Mouse (Mus musculus) stomach, postnatal 0 days (tissue): ENCODE results near the gene Negr1. TPM values are rescaled to one million over a fixed set of nuclear protein-coding genes. Genes with fewer than 3 reads are reported as not detected.

Experiments
- ATAC-seq: fragments of 200-750 bp; cut with Nextera tagmentation; 2 replicates; pipeline ENCODE4 v1.8.0; 2017; ENCODE audit not compliant: low FRiP score, low TSS enrichment
- DNase-seq: peaks from one replicate; pipeline ENCODE4 v3.0.0-alpha.2; 2016; ENCODE audit warnings: low spot score
- H3K27ac ChIP-seq: fragments of 300-500 bp; sonication (generic); replicated peaks from 2 replicates; pipeline ENCODE4 v1.5.1; 2014; ENCODE audit warnings: mild to moderate bottlenecking, control low read depth
- H3K27me3 ChIP-seq: fragments of 300-500 bp; sonication (generic); 2 replicates; pipeline ENCODE4 v1.6.1; 2014; ENCODE audit warnings: low read length; ENCODE audit not compliant: control insufficient read depth, insufficient read depth
- H3K36me3 ChIP-seq: fragments of 300-500 bp; sonication (generic); 2 replicates; pipeline ENCODE4 v1.6.1; 2014; ENCODE audit warnings: low read length, mixed read lengths; ENCODE audit not compliant: control insufficient read depth, insufficient read depth
- H3K4me1 ChIP-seq: fragments of 300-500 bp; sonication (generic); replicated peaks from 2 replicates; pipeline ENCODE4 v1.6.1; 2014; ENCODE audit warnings: antibody characterized with exemption; ENCODE audit not compliant: control insufficient read depth, insufficient read depth
- H3K4me2 ChIP-seq: fragments of 300-500 bp; sonication (generic); replicated peaks from 2 replicates; pipeline ENCODE4 v1.6.1; 2014; ENCODE audit warnings: low read depth, mild to moderate bottlenecking, control low read depth, moderate library complexity
- H3K4me3 ChIP-seq: fragments of 300-500 bp; sonication (generic); 2 replicates; pipeline ENCODE4 v1.5.1; 2014; ENCODE audit warnings: low read depth, low read length, control low read depth
- H3K9ac ChIP-seq: fragments of 300-500 bp; sonication (generic); 2 replicates; pipeline ENCODE4 v1.6.1; 2014; ENCODE audit warnings: mild to moderate bottlenecking, low read length, control low read depth, mixed read lengths
- H3K9me3 ChIP-seq: fragments of 300-500 bp; sonication (generic); 2 replicates; pipeline ENCODE4 v1.6.1; 2016; ENCODE audit warnings: low read length; ENCODE audit not compliant: control insufficient read depth
- CTCF ChIP-seq: IDR thresholded peaks from 2 replicates; pipeline ENCODE4 v1.5.1; 2016; ENCODE audit warnings: antibody characterized with exemption, low read depth, mild to moderate bottlenecking, moderate library complexity
- EP300 ChIP-seq: optimal IDR thresholded peaks from 2 replicates; pipeline ENCODE3; 2016; ENCODE audit warnings: antibody characterized with exemption
- WGBS: fragments of 180-500 bp; shearing (Covaris S2); extraction: QIAGEN DNeasy Blood & Tissue Kit; methylation state at CpG from one replicate; pipeline ENCODE4 v1.1.7; 2014; 5-methylcytosine and 5-hydroxymethylcytosine counted together
- polyA plus RNA-seq: library from polyadenylated mRNA; unstranded; fragments of >200 nt; fragmentation: Nextera tagmentation; extraction: Ambion mirVana; gene quantifications from 2 replicates; pipeline ENCODE4 v1.2.1, GENCODE M21; 2015

The Negr1 gene
- polyA plus RNA-seq, 1 experiment from 2014 or later, result 1.5 TPM

- no peak overlapping the region for H3K9ac ChIP-seq
- TF ChIP-seq EP300 (no peak), CTCF (no peak)
- H3K4me3 ChIP-seq, result peak overlapping the region; percentile 42
- peak; percentile 87 for ATAC-seq
- H3K4me1 ChIP-seq, result peaks cover 3% of the 10 kb centered on the region; the same call in 1 of the 2 replicates
- H3K36me3 ChIP-seq, result no peaks in the 10 kb centered on the region
- 0 out of 2 replicates have a peak overlapping the region, but pooled peaks have one; percentile 24 for H3K27ac ChIP-seq
- 1% methylated on average over 26 of the region's 27 CpGs for WGBS
- H3K9me3 ChIP-seq, result no peaks in the 10 kb centered on the region
- H3K4me2 ChIP-seq, result peak overlapping the region; percentile 60
- DNase-seq, result peak; percentile 66
- H3K27me3 ChIP-seq, result 0 out of 2 replicates have a peak, but pooled peaks cover 2% of the 10 kb centered on the region
Measured at GRCm38 (mm10) chr3:156560766-156561165, 828 bp upstream of the Negr1 start.

- Histone ChIP-seq H3K9ac (peak overlapping the region; percentile 54; the same call in 1 of the 2 replicates), H3K4me2 (peak overlapping the region; percentile 82), H3K36me3 (no peaks in the 10 kb centered on the region), H3K27ac (no peak overlapping the region), H3K9me3 (no peaks in the 10 kb centered on the region), H3K4me1 (peaks cover 3% of the 10 kb centered on the region; the same call in 1 of the 2 replicates), H3K27me3 (0 out of 2 replicates have a peak, but pooled peaks cover 2% of the 10 kb centered on the region), H3K4me3 (peak overlapping the region; percentile 57)
- DNase-seq (no peak), ATAC-seq (no peak)
- TF ChIP-seq CTCF, result no peak
- no peak for TF ChIP-seq EP300
- WGBS, result 3% methylated on average over 10 of the region's 10 CpGs
Measured at GRCm38 (mm10) chr3:156562424-156562785, 811 bp downstream of the Negr1 start.

- Histone ChIP-seq H3K4me3 (peak overlapping the region; percentile 57; the same call in 1 of the 2 replicates), H3K4me1 (peaks cover 3% of the 10 kb centered on the region; the same call in 1 of the 2 replicates), H3K27me3 (0 out of 2 replicates have a peak, but pooled peaks cover 2% of the 10 kb centered on the region), H3K4me2 (peak overlapping the region; percentile 82; the same call in 1 of the 2 replicates), H3K27ac (no peak overlapping the region), H3K36me3 (no peaks in the 10 kb centered on the region), H3K9ac (no peak overlapping the region), H3K9me3 (no peaks in the 10 kb centered on the region)
- 28% methylated on average over 2 of the region's 2 CpGs for WGBS
- DNase-seq (no peak), ATAC-seq (no peak)
- TF ChIP-seq EP300 (no peak), CTCF (no peak)
Measured at GRCm38 (mm10) chr3:156562796-156563195, 1.2 kb downstream of the Negr1 start.

- no peak for TF ChIP-seq EP300
- no peak for TF ChIP-seq CTCF
Measured at GRCm38 (mm10) chr3:156563353-156563752, 1.8 kb downstream of the Negr1 start.

GRCm38 (mm10) chr3:156573465-156573864, 11.9 kb downstream of the Negr1 start:
- Histone ChIP-seq H3K4me2 (no peak overlapping the region), H3K27me3 (no peaks in the 10 kb centered on the region), H3K9ac (no peak overlapping the region), H3K36me3 (no peaks in the 10 kb centered on the region), H3K4me3 (no peak overlapping the region), H3K9me3 (no peaks in the 10 kb centered on the region), H3K4me1 (no peaks in the 10 kb centered on the region), H3K27ac (no peak overlapping the region)
- ATAC-seq (no peak), DNase-seq (no peak)
- no peak for TF ChIP-seq CTCF
- TF ChIP-seq EP300, result no peak
- 36% methylated on average over 2 of the region's 2 CpGs for WGBS

More at GRCm38 (mm10) chr3:156563353-156563752, 1.8 kb downstream of the Negr1 start:
- no peak overlapping the region for H3K4me2 ChIP-seq
- 19% methylated on average over 3 of the region's 3 CpGs for WGBS
- H3K36me3 ChIP-seq, result no peaks in the 10 kb centered on the region
- H3K27me3 ChIP-seq, result 0 out of 2 replicates have a peak, but pooled peaks cover 2% of the 10 kb centered on the region
- peaks cover 3% of the 10 kb centered on the region; the same call in 1 of the 2 replicates for H3K4me1 ChIP-seq
- no peak for DNase-seq
- no peaks in the 10 kb centered on the region for H3K9me3 ChIP-seq
- no peak for ATAC-seq
- H3K9ac ChIP-seq, result no peak overlapping the region
- H3K27ac ChIP-seq, result no peak overlapping the region
- no peak overlapping the region for H3K4me3 ChIP-seq

- Histone ChIP-seq H3K27me3 (no peaks in the 10 kb centered on the region), H3K27ac (no peak overlapping the region), H3K9me3 (no peaks in the 10 kb centered on the region), H3K4me2 (no peak overlapping the region), H3K36me3 (no peaks in the 10 kb centered on the region), H3K9ac (no peak overlapping the region), H3K4me1 (no peaks in the 10 kb centered on the region), H3K4me3 (no peak overlapping the region)
- peak; percentile 45 for TF ChIP-seq CTCF
- no peak for TF ChIP-seq EP300
- DNase-seq (no peak), ATAC-seq (no peak)
- 96% methylated on average over 1 of the region's 1 CpGs for WGBS
Measured at GRCm38 (mm10) chr3:156576292-156576691, 14.7 kb downstream of the Negr1 start.
